Mouse (Mus musculus) mammary gland, adult 2 months (tissue): ENCODE data around the gene Rsg1. TPM values are rescaled to one million over a fixed set of nuclear protein-coding genes. Genes with fewer than 3 reads are reported as not detected.

Experiments used
- polyA plus RNA-seq: library from polyadenylated mRNA; depleted of rRNA; stranded (reverse); fragments of >200 nt; gene quantifications from 2 replicates; pipeline ENCODE4 v1.2.3, GENCODE M21; 2012; ENCODE audit warnings: low replicate concordance; rRNA removed

Gene Rsg1
- polyA plus RNA-seq: 0.85 and 0.94 TPM in 2 replicates

DNA sequence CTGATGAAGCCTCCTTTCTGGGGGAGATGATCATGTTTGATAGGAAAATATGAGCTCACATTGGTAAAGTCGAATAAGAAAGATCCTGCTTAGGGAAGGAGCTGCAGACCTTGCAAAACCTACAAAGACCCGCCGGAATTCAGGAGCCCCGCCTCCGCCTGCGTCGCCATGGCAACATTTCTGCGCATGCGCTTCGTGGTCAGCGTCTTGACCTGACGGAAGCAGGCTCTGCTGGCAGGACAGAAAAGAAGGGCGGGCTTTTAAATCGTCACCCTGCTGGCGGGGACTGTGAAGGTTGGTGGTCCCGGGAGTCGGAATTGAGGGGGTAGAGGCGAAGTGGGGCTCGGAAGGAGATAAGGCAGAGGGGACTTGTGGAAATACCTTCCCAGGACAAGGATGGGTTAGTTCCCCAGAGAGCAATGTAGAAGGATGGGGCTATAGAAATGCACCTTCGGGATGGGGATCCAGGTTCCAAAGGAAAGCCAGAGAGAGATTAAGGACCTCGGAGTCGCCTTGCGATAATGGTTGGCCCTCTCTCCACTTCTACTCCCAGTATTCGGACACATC lies at the start of gene Rsg1:
Rsg1 (plus strand) TSS at position 187 of the 567 bp plus-strand sequence.

DNA sequence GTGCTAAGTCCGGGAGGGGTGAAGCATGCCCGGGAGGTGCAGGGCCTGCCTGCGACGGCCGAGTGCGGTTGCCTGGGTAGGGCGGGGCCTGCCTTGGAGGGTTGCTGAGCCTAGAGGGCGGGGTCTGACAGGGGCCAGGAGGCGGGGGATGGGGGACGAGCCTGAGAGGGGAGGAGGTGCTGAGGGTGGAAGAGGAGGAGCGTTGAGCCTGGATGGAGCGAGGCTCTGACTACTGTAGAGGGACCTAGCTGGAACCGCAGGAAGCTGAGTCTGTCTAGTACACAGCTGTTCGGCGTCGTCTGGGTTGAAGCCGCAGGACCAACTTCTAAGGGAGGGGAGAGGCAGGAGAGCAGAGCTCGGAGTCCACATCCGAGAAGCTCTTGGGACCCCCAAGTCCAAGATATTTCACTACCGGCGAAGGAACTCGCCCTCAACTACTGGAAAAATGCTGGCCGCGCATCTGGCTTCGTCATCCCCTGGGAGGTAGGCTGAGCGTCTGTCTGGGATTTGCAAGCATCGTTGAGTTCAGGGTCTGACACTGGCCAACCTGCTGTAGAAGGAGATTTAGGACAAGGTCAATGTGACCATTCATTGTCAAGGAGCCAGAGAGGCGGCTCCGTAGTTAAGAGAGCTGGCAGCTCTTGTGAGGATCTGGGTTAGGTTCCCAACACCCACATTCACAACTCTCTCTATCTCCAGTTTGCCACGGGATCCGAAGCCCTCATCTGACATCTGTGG lies 25.8 kb downstream of the Rsg1 start, which contains the start of gene Arhgef19:
Arhgef19 (plus strand) TSS at position 112 of the 738 bp plus-strand sequence.

Other genes with a start within 250 kb of the Rsg1 start
- gene Atp13a2, start 227.1 kb upstream of the Rsg1 start, polyA plus RNA-seq: 138 and 272 TPM in 2 replicates
- gene Mfap2, start 203.5 kb upstream of the Rsg1 start, polyA plus RNA-seq: 169 and 198 TPM in 2 replicates
- 6.2 and 11.2 TPM in 2 replicates for gene Crocc, start 153.4 kb upstream of the Rsg1 start, polyA plus RNA-seq
- gene Necap2, start 135.6 kb upstream of the Rsg1 start, polyA plus RNA-seq: 69.7 and 101 TPM in 2 replicates
- gene Spata21, start 125.6 kb upstream of the Rsg1 start, polyA plus RNA-seq: not detected in 2 replicates
- 34.3 and 57.3 TPM in 2 replicates for gene Szrd1, start 74.2 kb upstream of the Rsg1 start, polyA plus RNA-seq
- 14.7 and 18.9 TPM in 2 replicates for gene Fbxo42, start 66.0 kb upstream of the Rsg1 start, polyA plus RNA-seq
- 3.1 and 8.9 TPM in 2 replicates for gene Arhgef19, start 25.5 kb downstream of the Rsg1 start, polyA plus RNA-seq
- gene Epha2, start 87.3 kb downstream of the Rsg1 start, polyA plus RNA-seq: 9.6 and 9.7 TPM in 2 replicates
- 0.59 and 1.3 TPM in 2 replicates for gene Fam131c, start 154.3 kb downstream of the Rsg1 start, polyA plus RNA-seq
- 0.24 and 0.32 TPM in 2 replicates for gene Clcnka, start 184.8 kb downstream of the Rsg1 start, polyA plus RNA-seq
- gene Clcnkb, start 202.1 kb downstream of the Rsg1 start, polyA plus RNA-seq: 0.04 and 0.06 TPM in 2 replicates
- gene Hspb7, start 206.8 kb downstream of the Rsg1 start, polyA plus RNA-seq: 0.33 and 26.9 TPM in 2 replicates
- 0.27 and 0.92 TPM in 2 replicates for gene Srarp, start 222.1 kb downstream of the Rsg1 start, polyA plus RNA-seq
- 31.6 and 41.9 TPM in 2 replicates for gene Zbtb17, start 230.7 kb downstream of the Rsg1 start, polyA plus RNA-seq